Mouse (Mus musculus) v-Abl transformed pro-B cells (cell line): ENCODE results near the gene Scube2.

Experiments
- in situ Hi-C, 2 experiments: fragments of 400-800 bp; cut with MboI; formaldehyde crosslinking; loops; one replicate each; pipeline ENCODE4 v1.15.1; 2025; ENCODE audit not compliant: unreplicated experiment in 2 of 2

The Scube2 gene

GRCm38 (mm10) chr7:109804355-109804754 lies 61.1 kb downstream of the Scube2 start:
- in situ Hi-C loops: no loop called here

GRCm38 (mm10) chr7:109803516-109803915 lies 62.0 kb downstream of the Scube2 start:
- in situ Hi-C loops: no loop called here

GRCm38 (mm10) chr7:109800626-109801025 lies 64.9 kb downstream of the Scube2 start:
- in situ Hi-C loops: no loop called here

GRCm38 (mm10) chr7:109799168-109799567 lies 66.3 kb downstream of the Scube2 start:
- in situ Hi-C loops: loop anchor here (10.0 kb wide), 4 partner anchors 176 to 826 kb away; partner anchors contain the start of gene Adm (in 1 of the 2)

GRCm38 (mm10) chr7:109795564-109795963 lies 69.9 kb downstream of the Scube2 start:
- in situ Hi-C loops: loop anchor here (10.0 kb wide), 4 partner anchors 179 to 829 kb away; partner anchors contain the start of gene Adm (in 1 of the 2)

- in situ Hi-C loops: loop anchor here (5.0 to 10.0 kb wide), 5 partner anchors 180 to 830 kb away; partner anchors contain the start of gene Adm (in 1 of the 2)
Measured at GRCm38 (mm10) chr7:109794556-109794955, 70.9 kb downstream of the Scube2 start.

GRCm38 (mm10) chr7:109792759-109793158 lies 72.7 kb downstream of the Scube2 start:
- in situ Hi-C loops: loop anchor here (5.0 to 10.0 kb wide), 5 partner anchors 182 to 832 kb away; partner anchors contain the start of gene Adm (in 1 of the 2)

- in situ Hi-C loops: loop anchor here (5.0 to 10.0 kb wide), 5 partner anchors 184 to 834 kb away; partner anchors contain the start of gene Adm (in 1 of the 2)
Measured at GRCm38 (mm10) chr7:109790818-109791217, 74.7 kb downstream of the Scube2 start.

GRCm38 (mm10) chr7:109787860-109788259 lies 77.6 kb downstream of the Scube2 start:
- in situ Hi-C loops: no loop called here

- in situ Hi-C loops: no loop called here
Measured at GRCm38 (mm10) chr7:109783281-109783680, 82.2 kb downstream of the Scube2 start.

GRCm38 (mm10) chr7:109781470-109782203 lies 83.8 kb downstream of the Scube2 start, which contains the start of gene Nrip3:
Gene Nrip3, minus strand, starts transcription at chr7:109782025.
- in situ Hi-C loops: no loop called here

GRCm38 (mm10) chr7:109781087-109781469 lies 84.4 kb downstream of the Scube2 start:
- in situ Hi-C loops: no loop called here

- in situ Hi-C loops: no loop called here
Measured at GRCm38 (mm10) chr7:109772251-109772650, 93.2 kb downstream of the Scube2 start.

GRCm38 (mm10) chr7:109768699-109769383 lies 96.6 kb downstream of the Scube2 start:
- in situ Hi-C loops: no loop called here

- in situ Hi-C loops: no loop called here
Measured at GRCm38 (mm10) chr7:109767575-109768350, 97.7 kb downstream of the Scube2 start.

- in situ Hi-C loops: no loop called here
Measured at GRCm38 (mm10) chr7:109764009-109764408, 101.5 kb downstream of the Scube2 start.

GRCm38 (mm10) chr7:109756291-109756690 lies 109.2 kb downstream of the Scube2 start:
- in situ Hi-C loops: no loop called here

- in situ Hi-C loops: no loop called here
Measured at GRCm38 (mm10) chr7:109754034-109754433, 111.4 kb downstream of the Scube2 start.

GRCm38 (mm10) chr7:109752008-109752925 lies 113.2 kb downstream of the Scube2 start, which contains the start of gene Tmem9b:
Gene Tmem9b, minus strand, starts transcription at chr7:109752875.
- in situ Hi-C loops: no loop called here
